Mouse (Mus musculus): ENCODE results near the gene Rorc.

- TF ChIP-seq POLR2A (IDR thresholded peaks at IDR 0.05; ENCODE audit: insufficient read depth, low read length) = no peak
- TF ChIP-seq CTCF (IDR thresholded peaks at IDR 0.05; ENCODE audit: low read depth, low read length) = no peak
- TF ChIP-seq EP300 (IDR thresholded peaks at IDR 0.05; ENCODE audit: insufficient read depth, low read depth, low read length) = no peak
Observed at GRCm38 (mm10) chr3:94341959-94342422, 30.6 kb upstream of the Rorc start, which contains the start of gene Them5.
